Mouse (Mus musculus) layer of hippocampus, postnatal 36 days (tissue): ENCODE measurements at regions not wholly inside any gene's neighbourhood (a gene's known extent, or its start where the extent isn't known, plus 50 kb on each side); places are given as distances from the start of the nearest gene placed in this dataset.

ENCODE experiments used
- DNase-seq, 2 experiments: peaks; one replicate each; pipeline ENCODE4 v3.0.0; 2022

- DNase-seq: no peak
Measured at GRCm38 (mm10) chr4:106048797-106049196, 259.1 kb downstream of the Gm12728 start.

- no peak for DNase-seq
Measured at GRCm38 (mm10) chr4:106049880-106050279, 260.2 kb downstream of the Gm12728 start.

- DNase-seq: no peak
Measured at GRCm38 (mm10) chr4:106050297-106050696, 260.6 kb downstream of the Gm12728 start.

GRCm38 (mm10) chr4:106053496-106053895 lies 262.5 kb upstream of the Usp24 start:
- no peak for DNase-seq

- no peak for DNase-seq
Measured at GRCm38 (mm10) chr4:106054324-106054723, 261.7 kb upstream of the Usp24 start.

- DNase-seq: no peak
Measured at GRCm38 (mm10) chr4:106062651-106063050, 253.4 kb upstream of the Usp24 start.

GRCm38 (mm10) chr4:106063851-106064382 lies 252.1 kb upstream of the Usp24 start:
- DNase-seq: no peak

- DNase-seq: no peak
Measured at GRCm38 (mm10) chr4:106067023-106067422, 249.0 kb upstream of the Usp24 start.

GRCm38 (mm10) chr4:106083546-106083945 lies 232.5 kb upstream of the Usp24 start:
- no peak for DNase-seq

GRCm38 (mm10) chr4:106091927-106092675 lies 223.9 kb upstream of the Usp24 start:
- no peak for DNase-seq

GRCm38 (mm10) chr4:106092676-106093070 lies 223.3 kb upstream of the Usp24 start:
- DNase-seq: no peak

GRCm38 (mm10) chr4:106093252-106093651 lies 222.8 kb upstream of the Usp24 start:
- DNase-seq: no peak

GRCm38 (mm10) chr4:106094882-106095556 lies 221.0 kb upstream of the Usp24 start:
- DNase-seq: no peak

- DNase-seq: no peak
Measured at GRCm38 (mm10) chr4:106096130-106096529, 219.9 kb upstream of the Usp24 start.

- no peak for DNase-seq
Measured at GRCm38 (mm10) chr4:106097846-106098245, 218.2 kb upstream of the Usp24 start.

- no peak for DNase-seq
Measured at GRCm38 (mm10) chr4:106100211-106101025, 215.6 kb upstream of the Usp24 start.

GRCm38 (mm10) chr4:106101904-106102303 lies 214.1 kb upstream of the Usp24 start:
- no peak for DNase-seq

- DNase-seq: no peak
Measured at GRCm38 (mm10) chr4:106102451-106102977, 213.5 kb upstream of the Usp24 start.

- DNase-seq: peak in 1 of 2 experiments; percentile 20
Measured at GRCm38 (mm10) chr4:106103750-106104635, 212.0 kb upstream of the Usp24 start.

- no peak for DNase-seq
Measured at GRCm38 (mm10) chr4:106112981-106113380, 203.0 kb upstream of the Usp24 start.

GRCm38 (mm10) chr4:106113747-106114146 lies 202.3 kb upstream of the Usp24 start:
- DNase-seq: no peak

GRCm38 (mm10) chr4:106116611-106117010 lies 199.4 kb upstream of the Usp24 start:
- no peak for DNase-seq
